Mouse (Mus musculus) limb, embryonic 11.5 days (tissue): ENCODE results near the gene Sgms1. TPM values are rescaled to one million over a fixed set of nuclear protein-coding genes. Genes with fewer than 3 reads are reported as not detected.

Experiments
- ATAC-seq: fragments of 200-750 bp; cut with Nextera tagmentation; 2 replicates; pipeline ENCODE4 v1.8.0; 2017; ENCODE audit warnings: low read depth; ENCODE audit not compliant: insufficient number of reproducible peaks, low FRiP score, low TSS enrichment
- DNase-seq: peaks from one replicate; pipeline ENCODE4 v3.0.0-alpha.2; 2015; ENCODE audit warnings: low spot score
- H3K27ac ChIP-seq: fragments of 300-500 bp; sonication (generic); replicated peaks from 2 replicates; pipeline ENCODE4 v1.5.1; 2014; ENCODE audit warnings: low read depth, mild to moderate bottlenecking, low read length
- H3K27me3 ChIP-seq: fragments of 300-500 bp; sonication (generic); 2 replicates; pipeline ENCODE4 v1.6.1; 2014; ENCODE audit warnings: mild to moderate bottlenecking, low read length, mixed read lengths; ENCODE audit not compliant: control insufficient read depth, insufficient read depth
- H3K36me3 ChIP-seq: fragments of 300-500 bp; sonication (generic); 2 replicates; pipeline ENCODE4 v1.6.1; 2014; ENCODE audit warnings: mild to moderate bottlenecking, low read length, moderate library complexity, mixed read lengths; ENCODE audit not compliant: control insufficient read depth, insufficient read depth
- H3K4me1 ChIP-seq: fragments of 300-500 bp; sonication (generic); 2 replicates; pipeline ENCODE4 v1.6.1; 2014; ENCODE audit warnings: low read length, mixed read lengths; ENCODE audit not compliant: control insufficient read depth, insufficient read depth
- H3K4me2 ChIP-seq: fragments of 300-500 bp; sonication (generic); 2 replicates; pipeline ENCODE4 v1.6.1; 2014; ENCODE audit warnings: low read depth, mild to moderate bottlenecking, moderate library complexity; ENCODE audit not compliant: severe bottlenecking
- H3K4me3 ChIP-seq: fragments of 300-500 bp; sonication (generic); 2 replicates; pipeline ENCODE4 v1.5.1; 2014; ENCODE audit warnings: low read depth, low read length
- H3K9ac ChIP-seq: fragments of 300-500 bp; sonication (generic); 2 replicates; pipeline ENCODE4 v1.6.1; 2014; ENCODE audit warnings: mild to moderate bottlenecking, low read length
- H3K9me3 ChIP-seq: fragments of 300-500 bp; sonication (generic); 2 replicates; pipeline ENCODE4 v1.6.1; 2016; ENCODE audit warnings: low read length; ENCODE audit not compliant: control insufficient read depth
- WGBS: fragments of 180-500 bp; shearing (Covaris S2); extraction: QIAGEN DNeasy Blood & Tissue Kit; methylation state at CpG from one replicate; pipeline ENCODE4 v1.1.7; 2014; 5-methylcytosine and 5-hydroxymethylcytosine counted together
- polyA plus RNA-seq: library from polyadenylated mRNA; unstranded; fragments of >200 nt; fragmentation: Nextera tagmentation; extraction: Ambion mirVana; gene quantifications from 2 replicates; pipeline ENCODE4 v1.2.1, GENCODE M21; 2014

Sgms1 gene
- polyA plus RNA-seq, 1 experiment from 2014 or later: 13.5 TPM

DNA sequence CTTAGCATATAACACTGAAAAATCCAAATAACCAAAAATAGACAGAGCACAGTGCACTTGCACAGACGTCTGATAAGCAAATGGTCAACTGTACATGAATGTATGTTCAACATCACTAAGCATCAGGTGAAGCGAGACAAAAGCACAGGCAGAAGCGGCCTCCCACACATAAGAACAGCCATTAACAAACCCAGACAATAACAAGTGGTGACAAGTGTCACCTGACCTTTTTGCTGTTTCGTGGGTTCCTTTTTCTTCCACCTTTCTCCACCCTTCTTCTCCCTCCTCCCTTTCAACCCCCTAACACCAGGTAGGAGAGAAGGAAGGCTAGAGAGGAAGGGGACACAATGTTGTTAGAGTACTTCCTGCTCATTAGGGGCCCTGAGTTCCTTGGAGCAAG, 144.6 kb downstream of the Sgms1 start:
- Histone ChIP-seq H3K27me3 (no peaks in the 10 kb centered on the region), H3K4me2 (no peak overlapping the region), H3K9ac (no peak overlapping the region), H3K4me1 (no peaks in the 10 kb centered on the region), H3K36me3 (no peaks in the 10 kb centered on the region), H3K4me3 (no peak overlapping the region), H3K27ac (no peak overlapping the region), H3K9me3 (no peaks in the 10 kb centered on the region)
- no peak for DNase-seq
- ATAC-seq: no peak
- WGBS: 74% methylated on average over 4 of the region's 4 CpGs

DNA sequence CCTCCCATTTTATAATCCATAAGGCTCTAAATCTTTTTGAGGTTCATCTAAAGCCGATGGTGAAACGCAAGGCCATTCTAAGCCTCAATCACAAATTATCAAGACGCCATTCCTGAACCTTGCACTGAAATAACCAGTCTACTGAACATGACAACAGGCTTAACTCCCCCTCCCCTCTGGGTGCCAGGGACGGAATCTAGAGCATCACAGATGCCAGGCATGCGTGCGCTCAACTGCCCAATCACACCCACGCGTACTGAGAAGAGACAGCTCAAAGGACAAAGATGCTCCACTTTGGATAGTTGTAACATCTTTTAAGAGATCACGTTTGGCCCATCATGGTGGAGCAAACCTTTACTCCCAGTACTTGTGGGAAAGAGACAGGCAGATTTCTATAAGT, 146.3 kb downstream of the Sgms1 start:
- no peak for DNase-seq
- no peaks in the 10 kb centered on the region for H3K36me3 ChIP-seq
- 0 out of 2 replicates have a peak, but pooled peaks cover 2% of the 10 kb centered on the region for H3K4me1 ChIP-seq
- no peak overlapping the region for H3K27ac ChIP-seq
- no peak overlapping the region for H3K4me2 ChIP-seq
- WGBS: 96% methylated on average over 9 of the region's 9 CpGs
- no peak overlapping the region for H3K4me3 ChIP-seq
- no peaks in the 10 kb centered on the region for H3K9me3 ChIP-seq
- ATAC-seq: no peak
- H3K27me3 ChIP-seq: no peaks in the 10 kb centered on the region
- H3K9ac ChIP-seq: no peak overlapping the region

DNA sequence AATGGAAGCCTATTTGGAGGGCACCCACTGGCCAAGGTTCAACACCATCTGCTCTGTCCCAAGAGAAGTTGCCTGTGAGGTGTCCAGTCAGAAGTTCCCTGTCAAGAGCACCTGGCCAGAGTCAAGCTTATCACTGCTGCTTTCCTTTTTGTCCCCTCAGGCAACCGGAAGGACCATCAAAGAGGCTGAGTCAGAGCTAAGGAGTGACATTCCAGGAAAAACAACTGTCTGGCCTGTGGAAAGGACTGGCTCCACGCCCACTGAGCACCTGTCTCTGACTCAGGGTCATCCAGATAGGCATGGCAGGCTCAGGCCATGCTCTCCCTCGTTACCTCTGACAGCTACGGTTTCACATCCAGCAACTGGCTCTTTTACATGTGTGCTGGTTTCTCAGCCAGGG, 147.4 kb downstream of the Sgms1 start:
- DNase-seq: no peak
- ATAC-seq: no peak
- H3K9me3 ChIP-seq: no peaks in the 10 kb centered on the region
- H3K4me3 ChIP-seq: no peak overlapping the region
- no peaks in the 10 kb centered on the region for H3K27me3 ChIP-seq
- no peak overlapping the region for H3K9ac ChIP-seq
- no peak overlapping the region for H3K4me2 ChIP-seq
- no peak overlapping the region for H3K27ac ChIP-seq
- H3K4me1 ChIP-seq: peaks cover 5% of the 10 kb centered on the region; the same call in 1 of the 2 replicates
- WGBS: 72% methylated on average over 4 of the region's 4 CpGs
- no peaks in the 10 kb centered on the region for H3K36me3 ChIP-seq

DNA sequence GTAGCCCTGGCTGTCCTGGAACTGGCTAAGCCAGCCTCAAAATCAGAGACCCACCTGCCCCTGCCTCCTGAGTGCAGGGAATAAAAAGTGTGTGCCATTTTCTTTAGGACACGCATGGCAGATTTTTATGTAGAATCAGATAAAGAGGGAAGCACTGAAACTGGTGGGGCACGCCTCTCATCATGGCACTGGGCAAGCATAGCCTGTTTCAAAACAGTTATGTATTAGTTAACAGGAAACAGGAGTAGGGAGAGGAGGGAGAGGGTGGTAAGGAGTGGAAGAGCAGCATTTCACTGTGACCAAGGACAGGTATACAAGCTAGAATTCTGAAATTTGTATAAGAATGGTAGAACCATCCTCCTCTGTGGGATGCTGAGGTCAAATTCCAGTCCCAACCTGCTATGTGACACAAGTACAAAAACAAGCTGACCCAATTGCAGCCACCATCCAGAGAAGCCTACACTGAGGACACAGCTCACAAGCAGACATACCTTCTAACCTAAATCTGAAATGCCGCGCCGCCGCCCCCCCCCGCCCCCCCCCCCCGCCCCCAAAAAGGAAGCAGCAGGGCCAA, 149.0 kb downstream of the Sgms1 start:
- Histone ChIP-seq H3K27me3 (no peaks in the 10 kb centered on the region), H3K4me2 (no peak overlapping the region), H3K9me3 (no peaks in the 10 kb centered on the region), H3K4me1 (peaks cover 5% of the 10 kb centered on the region; the same call in 1 of the 2 replicates), H3K36me3 (no peaks in the 10 kb centered on the region), H3K4me3 (no peak overlapping the region), H3K27ac (no peak overlapping the region), H3K9ac (no peak overlapping the region)
- DNase-seq: no peak
- no peak for ATAC-seq
- WGBS: 81% methylated on average over 8 of the region's 8 CpGs

DNA sequence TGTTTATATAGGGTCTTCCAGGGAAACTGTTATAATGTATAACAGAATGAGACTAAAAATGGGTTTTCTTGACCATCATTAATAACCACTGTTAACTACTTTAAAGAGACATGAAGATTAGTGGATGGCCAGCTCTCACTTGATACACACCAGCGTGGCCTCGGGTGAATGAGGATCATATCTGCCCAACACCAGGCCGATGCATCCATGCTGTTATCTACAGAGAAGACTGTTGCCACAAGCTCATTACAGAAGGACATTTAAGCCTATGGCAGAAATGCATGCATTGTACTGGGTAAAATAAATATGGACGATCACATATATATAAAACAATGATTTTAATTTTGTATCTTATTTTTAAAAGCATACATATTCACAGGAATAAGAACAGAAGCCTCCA, 149.6 kb downstream of the Sgms1 start:
- WGBS: 90% methylated on average over 4 of the region's 4 CpGs
- H3K9me3 ChIP-seq: no peaks in the 10 kb centered on the region
- DNase-seq (no peak), ATAC-seq (no peak)
- peaks cover 5% of the 10 kb centered on the region; the same call in 1 of the 2 replicates for H3K4me1 ChIP-seq
- H3K27me3 ChIP-seq: no peaks in the 10 kb centered on the region
- H3K9ac ChIP-seq: no peak overlapping the region
- no peak overlapping the region for H3K4me3 ChIP-seq
- no peak overlapping the region for H3K27ac ChIP-seq
- H3K36me3 ChIP-seq: no peaks in the 10 kb centered on the region
- no peak overlapping the region for H3K4me2 ChIP-seq

DNA sequence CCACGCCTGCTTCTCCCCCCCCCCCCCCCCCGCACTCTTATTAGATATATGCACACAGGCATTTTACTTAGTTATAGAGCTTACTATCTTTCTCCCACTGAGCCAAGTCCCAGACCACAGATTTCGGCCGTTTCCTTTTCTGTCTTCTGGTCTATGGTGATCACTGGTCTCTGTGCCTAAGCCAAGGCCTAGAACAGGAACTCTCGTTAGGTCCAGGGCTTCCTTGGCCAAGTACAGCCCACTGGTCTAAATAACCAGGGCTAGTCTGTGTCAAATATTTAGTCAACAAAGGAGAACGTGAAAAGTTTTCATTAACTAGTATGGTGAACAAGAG, 150.1 kb downstream of the Sgms1 start:
- Histone ChIP-seq H3K4me1 (peaks cover 9% of the 10 kb centered on the region), H3K36me3 (no peaks in the 10 kb centered on the region), H3K9me3 (no peaks in the 10 kb centered on the region), H3K9ac (no peak overlapping the region), H3K27ac (no peak overlapping the region), H3K27me3 (no peaks in the 10 kb centered on the region), H3K4me2 (no peak overlapping the region), H3K4me3 (no peak overlapping the region)
- DNase-seq: no peak
- no peak for ATAC-seq
- WGBS: 83% methylated on average over 6 of the region's 6 CpGs

DNA sequence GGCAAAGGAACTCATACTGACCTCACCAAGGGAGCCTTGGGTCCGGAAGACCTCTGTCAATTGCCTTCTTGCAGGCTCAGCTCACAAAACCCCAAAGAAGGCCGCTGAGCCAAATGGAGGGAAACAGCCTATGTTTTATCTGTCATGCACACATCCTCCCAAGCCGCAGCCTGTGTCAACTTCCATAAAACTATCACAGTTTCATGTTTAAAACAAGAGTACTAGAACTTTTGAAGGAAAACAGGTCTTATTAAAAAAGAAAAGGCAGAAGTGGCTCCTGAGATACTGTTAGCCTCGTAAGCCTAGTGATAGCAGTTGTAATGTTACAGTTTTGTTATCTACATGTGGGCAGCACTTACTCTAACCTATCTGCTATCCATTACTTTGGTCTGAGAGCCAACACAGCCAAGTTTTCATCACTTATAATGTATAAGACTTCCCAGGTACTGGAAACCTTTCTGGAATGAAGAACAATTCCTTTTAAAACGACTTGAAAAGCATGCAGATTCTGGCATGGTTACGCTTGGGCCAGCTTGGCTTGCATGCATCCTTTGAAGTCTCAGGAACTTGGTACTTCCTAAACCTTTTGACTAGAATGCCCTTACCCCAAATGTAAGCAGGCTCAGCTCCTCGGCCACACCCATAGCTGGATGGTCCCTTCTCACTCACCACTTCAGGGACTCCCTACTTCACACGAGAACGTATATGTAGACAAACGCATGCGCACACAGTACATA, 150.6 kb downstream of the Sgms1 start:
- no peaks in the 10 kb centered on the region for H3K9me3 ChIP-seq
- no peaks in the 10 kb centered on the region for H3K27me3 ChIP-seq
- H3K27ac ChIP-seq: no peak overlapping the region
- 75% methylated on average over 11 of the region's 11 CpGs for WGBS
- no peak for ATAC-seq
- H3K9ac ChIP-seq: no peak overlapping the region
- no peak for DNase-seq
- H3K4me3 ChIP-seq: no peak overlapping the region
- H3K4me2 ChIP-seq: no peak overlapping the region
- peaks cover 10% of the 10 kb centered on the region for H3K4me1 ChIP-seq
- H3K36me3 ChIP-seq: no peaks in the 10 kb centered on the region

DNA sequence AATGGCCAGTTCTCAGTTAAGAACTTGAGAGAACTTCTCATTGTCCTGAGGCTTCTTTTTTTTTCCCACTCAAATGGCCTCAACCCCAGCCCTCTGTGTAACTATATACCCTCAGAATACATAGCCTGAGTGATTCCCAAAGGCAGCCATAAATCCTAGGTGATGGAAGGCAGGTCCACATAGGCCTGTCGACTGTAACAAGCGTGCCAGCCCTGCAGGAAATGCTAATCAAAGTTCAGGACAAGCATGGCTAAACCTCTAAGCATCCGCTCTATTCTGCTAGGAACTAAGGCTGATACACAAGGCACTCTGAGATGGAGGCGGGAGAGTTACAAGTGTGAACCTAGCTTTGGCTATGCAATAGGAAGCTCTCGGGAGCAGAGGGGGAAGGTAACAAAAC, 151.8 kb downstream of the Sgms1 start:
- no peak overlapping the region for H3K9ac ChIP-seq
- peaks cover 10% of the 10 kb centered on the region for H3K4me1 ChIP-seq
- WGBS: 44% methylated on average over 5 of the region's 5 CpGs
- no peaks in the 10 kb centered on the region for H3K9me3 ChIP-seq
- no peaks in the 10 kb centered on the region for H3K36me3 ChIP-seq
- H3K27ac ChIP-seq: no peak overlapping the region
- DNase-seq (peak; percentile 39), ATAC-seq (no peak)
- H3K4me2 ChIP-seq: no peak overlapping the region
- H3K27me3 ChIP-seq: no peaks in the 10 kb centered on the region
- no peak overlapping the region for H3K4me3 ChIP-seq

DNA sequence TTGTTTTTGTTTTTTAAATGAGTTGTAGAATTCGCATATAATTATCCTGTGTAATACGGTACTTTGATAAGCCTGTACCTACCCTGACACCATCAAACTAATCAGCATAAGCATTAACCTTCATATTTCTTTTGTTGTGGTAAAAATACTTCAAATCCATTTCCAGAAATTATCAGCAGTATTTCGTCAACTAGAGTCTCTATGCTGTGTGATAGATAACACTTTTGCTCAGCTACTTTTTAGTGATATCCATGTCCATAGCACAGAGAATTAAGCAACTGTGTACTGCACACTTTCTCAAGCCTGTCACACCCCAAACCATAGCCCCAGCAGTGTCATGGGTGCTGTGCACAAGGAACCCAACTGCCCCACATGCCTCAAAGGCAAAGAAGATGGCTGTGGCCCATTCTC, 152.3 kb downstream of the Sgms1 start:
- 94% methylated on average over 3 of the region's 3 CpGs for WGBS
- Histone ChIP-seq H3K36me3 (no peaks in the 10 kb centered on the region), H3K27me3 (no peaks in the 10 kb centered on the region), H3K4me1 (peaks cover 10% of the 10 kb centered on the region), H3K4me3 (no peak overlapping the region), H3K9ac (no peak overlapping the region), H3K27ac (no peak overlapping the region), H3K9me3 (no peaks in the 10 kb centered on the region), H3K4me2 (no peak overlapping the region)
- no peak for DNase-seq
- ATAC-seq: no peak
